Mouse (Mus musculus) liver, embryonic 14.5 days (tissue): ENCODE data around the gene Gm9903. TPM values are rescaled to one million over a fixed set of nuclear protein-coding genes. Genes with fewer than 3 reads are reported as not detected.

Source experiments
- ATAC-seq: fragments of 200-750 bp; cut with Nextera tagmentation; 2 replicates; pipeline ENCODE4 v1.8.0; 2017; ENCODE audit warnings: moderate number of reproducible peaks, mild to moderate bottlenecking, moderate library complexity; ENCODE audit not compliant: insufficient read depth
- DNase-seq, 3 experiments: peaks; one replicate each; pipeline ENCODE4 v3.0.0-alpha.2; 2012 to 2013; ENCODE audit warnings: low read depth in 3 of 3, low spot score in 3 of 3
- H3K27ac ChIP-seq: fragments of 300-500 bp; sonication (generic); 2 replicates; pipeline ENCODE4 v1.5.1; 2014; ENCODE audit warnings: moderate library complexity, mild to moderate bottlenecking, control low read depth, inconsistent platforms
- H3K27me3 ChIP-seq: fragments of 300-500 bp; sonication (generic); 2 replicates; pipeline ENCODE4 v1.6.1; 2014; ENCODE audit warnings: mild to moderate bottlenecking, low read length, moderate library complexity; ENCODE audit not compliant: control insufficient read depth, insufficient read depth
- H3K36me3 ChIP-seq: fragments of 300-500 bp; sonication (generic); replicated peaks from 2 replicates; pipeline ENCODE4 v1.6.1; 2014; ENCODE audit warnings: low read depth; ENCODE audit not compliant: control insufficient read depth, insufficient read depth
- H3K4me1 ChIP-seq, 2 experiments: fragments of 200-500 bp in 1 of 2; fragments of 300-500 bp in 1 of 2; sonication (generic) in 1 of 2; replicated peaks; 2 replicates each; pipeline ENCODE4 v1.6.1; 2012 to 2014; ENCODE audit warnings: antibody characterized with exemption in 1 of 2, inconsistent platforms in 1 of 2, low read length in 1 of 2; ENCODE audit not compliant: control insufficient read depth in 2 of 2, insufficient read depth in 2 of 2
- H3K4me2 ChIP-seq: fragments of 300-500 bp; sonication (generic); 2 replicates; pipeline ENCODE4 v1.6.1; 2014; ENCODE audit warnings: low read depth, mild to moderate bottlenecking, control low read depth, moderate library complexity
- H3K4me3 ChIP-seq, 2 experiments: fragments of 200-500 bp in 1 of 2; fragments of 300-500 bp in 1 of 2; sonication (generic) in 1 of 2; 2 replicates each; pipeline ENCODE4 v1.5.1; 2012 to 2014; ENCODE audit warnings: low read depth in 2 of 2, low read length in 2 of 2, mild to moderate bottlenecking in 2 of 2, control low read depth in 1 of 2, inconsistent platforms in 1 of 2, moderate library complexity in 1 of 2; ENCODE audit not compliant: insufficient read depth in 1 of 2
- H3K9ac ChIP-seq: fragments of 300-500 bp; sonication (generic); replicated peaks from 2 replicates; pipeline ENCODE4 v1.6.1; 2014; ENCODE audit warnings: mild to moderate bottlenecking, control low read depth, moderate library complexity
- H3K9me3 ChIP-seq: fragments of 300-500 bp; sonication (generic); 2 replicates; pipeline ENCODE4 v1.6.1; 2016; ENCODE audit warnings: low read length, mixed read lengths; ENCODE audit not compliant: control insufficient read depth
- CTCF ChIP-seq: IDR thresholded peaks from 2 replicates; pipeline ENCODE4 v1.5.1; 2016; ENCODE audit warnings: antibody characterized with exemption, low read depth, control low read depth
- EP300 ChIP-seq: IDR thresholded peaks from 2 replicates; pipeline ENCODE4 v1.6.1; 2016; ENCODE audit warnings: antibody characterized with exemption, low read depth
- WGBS: fragments of 180-500 bp; shearing (Covaris S2); extraction: QIAGEN DNeasy Blood & Tissue Kit; methylation state at CpG from one replicate; pipeline ENCODE4 v1.1.7; 2014; ENCODE audit not compliant: insufficient replicate concordance; 5-methylcytosine and 5-hydroxymethylcytosine counted together
- polyA plus RNA-seq, 2 experiments: library from polyadenylated mRNA; depleted of rRNA in 1 of 2; stranded (reverse) in 1 of 2; unstranded in 1 of 2; fragments of >200 nt; fragmentation: Nextera tagmentation in 1 of 2; extraction: Ambion mirVana in 1 of 2; gene quantifications; 2 replicates each; pipeline versions ENCODE4 v1.2.1 to v1.2.3; 2012 to 2014

The Gm9903 gene
- polyA plus RNA-seq, 2 experiments, result 0.18 TPM; not detected in 1

DNA sequence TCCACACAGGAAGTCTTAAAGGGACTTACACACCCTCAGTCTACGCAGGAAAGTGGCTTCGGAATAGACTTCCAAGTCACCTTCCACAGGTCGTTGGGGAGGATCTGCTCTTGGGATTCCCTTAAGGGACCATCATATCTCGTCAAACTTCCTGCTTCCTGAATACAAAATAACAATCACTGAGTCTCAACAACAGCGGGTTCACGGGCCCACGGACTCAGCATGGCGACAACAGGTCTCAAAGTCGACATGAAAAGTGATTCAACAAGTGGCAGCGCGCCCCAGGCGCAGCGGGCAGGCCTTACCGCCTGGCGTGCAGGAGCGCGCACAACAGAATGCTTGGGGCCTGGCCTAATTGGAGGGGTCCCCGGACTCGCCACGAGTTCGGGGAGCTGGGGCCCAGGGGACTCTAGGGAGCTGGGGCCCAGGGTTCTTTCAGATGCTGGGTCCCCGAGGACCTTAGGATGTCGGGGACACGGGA is 865 bp upstream of the Gm9903 start:
- H3K4me1 ChIP-seq, result peaks cover 18 to 20% of the 10 kb centered on the region in 2 experiments
- H3K9ac ChIP-seq, result peak overlapping the region; percentile 75
- H3K27me3 ChIP-seq, result no peaks in the 10 kb centered on the region
- H3K27ac ChIP-seq, result peak overlapping the region; percentile 61
- H3K9me3 ChIP-seq, result no peaks in the 10 kb centered on the region
- peak overlapping the region; percentile 75 to 77 for H3K4me3 ChIP-seq
- WGBS, result under 1% methylated on average over 24 of the region's 24 CpGs
- ATAC-seq (peak; percentile 32), DNase-seq (peak in 1 of 3 experiments; percentile 52)
- H3K4me2 ChIP-seq, result peak overlapping the region; percentile 68
- TF ChIP-seq EP300 (no peak), CTCF (0 out of 2 replicates have a peak, but pooled peaks have one; percentile 8)
- no peaks in the 10 kb centered on the region for H3K36me3 ChIP-seq

DNA sequence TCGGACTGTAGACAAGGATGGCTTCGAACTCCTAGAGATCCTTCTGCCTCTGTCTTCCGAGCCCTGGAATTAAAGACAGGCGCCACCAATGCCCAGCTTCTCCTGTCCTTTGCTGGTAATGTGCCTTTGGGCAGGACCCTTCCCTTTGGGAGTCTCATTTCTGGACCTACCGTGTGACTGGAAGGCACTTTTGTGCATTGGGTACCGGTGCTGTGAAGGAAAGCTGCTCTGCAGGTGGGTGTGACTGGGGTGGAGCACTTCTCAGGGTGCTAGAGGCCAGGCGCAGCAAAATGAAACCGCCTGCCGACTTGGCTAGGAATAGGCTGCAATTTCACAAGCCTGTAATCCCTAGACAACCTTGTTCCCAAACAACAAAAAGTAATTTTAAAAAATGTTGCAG is 336 bp downstream of the Gm9903 start:
- peak overlapping the region; percentile 44 to 75 for H3K4me3 ChIP-seq
- H3K9me3 ChIP-seq, result no peaks in the 10 kb centered on the region
- ATAC-seq (peak; percentile 71), DNase-seq (peak in 2 of 3 experiments; percentile 53 to 66)
- TF ChIP-seq CTCF (peak; percentile 28; the same call in 1 of the 2 replicates), EP300 (no peak)
- H3K27me3 ChIP-seq, result no peaks in the 10 kb centered on the region
- H3K4me1 ChIP-seq, result peaks cover 18 to 20% of the 10 kb centered on the region in 2 experiments
- H3K27ac ChIP-seq, result peak overlapping the region; percentile 38
- peak overlapping the region; percentile 36 for H3K9ac ChIP-seq
- 1% methylated on average over 9 of the region's 9 CpGs for WGBS
- H3K36me3 ChIP-seq, result peaks cover 5% of the 10 kb centered on the region
- H3K4me2 ChIP-seq, result peak overlapping the region; percentile 74

DNA sequence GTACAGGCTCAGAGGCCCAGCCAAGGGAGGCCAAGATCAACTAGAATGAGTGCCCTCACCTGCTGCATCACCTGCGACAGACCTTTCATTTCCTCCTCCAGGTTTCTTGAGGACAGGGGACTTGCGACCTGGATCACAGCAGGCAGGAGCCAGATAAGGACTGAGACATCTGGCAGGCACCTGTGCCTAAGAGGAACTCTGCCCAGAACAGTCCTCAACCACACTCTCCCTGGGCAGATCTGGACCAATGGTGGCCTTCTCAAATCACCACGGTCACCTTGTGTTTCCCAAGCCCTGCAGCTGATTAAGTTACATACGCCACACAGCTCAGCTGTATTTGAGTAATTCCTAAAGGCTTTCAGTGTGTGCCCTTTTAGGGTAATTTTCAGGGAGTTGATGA is 890 bp downstream of the Gm9903 start:
- H3K36me3 ChIP-seq, result peaks cover 6% of the 10 kb centered on the region
- H3K4me3 ChIP-seq, result peak overlapping the region; percentile 44 to 75
- H3K4me2 ChIP-seq, result peak overlapping the region; percentile 74
- no peak for ATAC-seq
- no peak for DNase-seq
- 37% methylated on average over 4 of the region's 4 CpGs for WGBS
- no peaks in the 10 kb centered on the region for H3K9me3 ChIP-seq
- H3K27me3 ChIP-seq, result no peaks in the 10 kb centered on the region
- H3K9ac ChIP-seq, result peak overlapping the region; percentile 36
- peaks cover 18 to 25% of the 10 kb centered on the region in 2 experiments for H3K4me1 ChIP-seq
- TF ChIP-seq EP300 (no peak), CTCF (no peak)
- peak overlapping the region; percentile 38 for H3K27ac ChIP-seq

DNA sequence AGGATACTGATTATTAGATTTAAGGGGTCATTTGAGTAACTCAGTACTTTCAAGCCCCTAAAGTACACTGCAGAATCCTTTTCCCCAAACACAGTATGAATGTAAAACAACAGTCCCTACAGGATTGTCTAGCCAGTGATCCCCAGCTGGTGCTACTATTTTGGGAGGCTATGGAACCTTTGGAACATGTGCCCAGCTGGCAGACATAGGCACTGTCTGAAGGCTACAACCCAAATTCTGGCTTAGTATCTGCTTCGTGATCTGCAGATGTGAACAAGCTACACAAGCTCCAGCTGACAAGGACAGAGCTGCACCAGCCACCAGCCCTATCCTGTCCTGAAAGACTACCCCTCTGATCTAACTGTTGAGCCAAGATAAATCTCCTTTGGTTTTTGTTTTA is 2.8 kb downstream of the Gm9903 start:
- no peaks in the 10 kb centered on the region for H3K9me3 ChIP-seq
- 58% methylated on average over 1 of the region's 1 CpGs for whole genome bisulfite sequencing
- ATAC-seq (no peak), DNase-seq (no peak)
- no peak overlapping the region for H3K4me2 ChIP-seq
- H3K27ac ChIP-seq, result no peak overlapping the region
- H3K27me3 ChIP-seq, result no peaks in the 10 kb centered on the region
- no peak for TF ChIP-seq EP300
- TF ChIP-seq CTCF, result no peak
- no peak overlapping the region for H3K9ac ChIP-seq
- peaks cover 18 to 28% of the 10 kb centered on the region in 2 experiments for H3K4me1 ChIP-seq
- no peak overlapping the region for H3K4me3 ChIP-seq
- H3K36me3 ChIP-seq, result peaks cover 11% of the 10 kb centered on the region

DNA sequence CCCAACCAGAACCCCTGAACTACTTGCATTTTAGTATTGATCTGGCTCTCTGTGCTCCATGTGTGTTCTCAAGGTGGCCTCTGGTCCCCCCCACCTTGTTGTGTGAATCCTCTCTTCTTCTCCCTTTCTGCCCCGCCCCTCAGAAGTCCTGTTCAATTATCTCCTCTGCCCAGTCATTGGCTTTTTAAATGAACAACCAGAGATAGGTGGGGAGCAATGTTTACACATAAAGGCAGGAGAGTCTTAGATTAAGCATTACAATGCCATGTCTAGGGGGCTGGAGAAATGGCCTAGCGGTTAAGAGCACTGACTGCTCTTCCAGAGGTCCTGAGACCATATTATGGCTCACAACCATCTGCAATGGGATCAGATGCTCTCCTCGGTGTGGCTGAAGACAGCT is 5.6 kb downstream of the Gm9903 start:
- peak; percentile 42 for ATAC-seq
- Histone ChIP-seq H3K27ac (no peak overlapping the region), H3K4me2 (no peak overlapping the region), H3K4me1 (peaks cover 12 to 17% of the 10 kb centered on the region in 2 experiments), H3K9me3 (no peaks in the 10 kb centered on the region), H3K36me3 (peaks cover 36% of the 10 kb centered on the region), H3K27me3 (no peaks in the 10 kb centered on the region), H3K4me3 (no peak overlapping the region), H3K9ac (no peak overlapping the region)
- DNase-seq, result peak in 1 of 3 experiments; percentile 44
- WGBS, result 29% methylated on average over 3 of the region's 3 CpGs
- TF ChIP-seq EP300 (peak; percentile 67), CTCF (no peak)
